Mouse (Mus musculus) layer of hippocampus, adult 8-10 months (tissue): ENCODE results near the gene Setx. TPM values are rescaled to one million over a fixed set of nuclear protein-coding genes. Genes with fewer than 3 reads are reported as not detected.

ENCODE experiments used
- DNase-seq, 2 experiments: peaks; one replicate each; pipeline ENCODE4 v3.0.0; 2022; ENCODE audit warnings: low spot score in 2 of 2
- total RNA-seq, 4 experiments: library from RNA; stranded (reverse); gene quantifications; 2 replicates each; pipeline ENCODE4 v1.2.4; 2022

The Setx gene
- total RNA-seq, 4 experiments from 2014 or later, result 41.0 to 44.6 (median 42.9) TPM

DNA sequence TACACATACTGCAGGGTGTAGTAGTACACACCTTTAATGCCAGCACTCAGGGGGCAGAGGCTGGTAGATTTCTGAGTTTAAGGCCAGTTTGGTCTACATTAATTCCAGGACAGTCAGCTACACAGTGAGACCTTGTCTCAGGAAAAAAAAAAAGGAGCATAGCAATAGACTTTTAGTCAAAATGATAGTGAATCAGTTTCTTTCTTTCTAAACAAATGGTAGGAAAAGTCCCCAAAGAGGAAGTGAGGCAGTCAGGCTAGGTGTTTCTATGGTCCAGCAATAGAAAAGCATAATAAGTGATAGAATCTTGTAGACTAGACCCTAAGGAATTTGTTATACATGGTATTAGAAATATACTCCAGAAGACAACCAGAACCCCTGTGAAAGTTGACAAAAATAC lies 11.2 kb downstream of the Setx start:
- DNase-seq, result no peak

DNA sequence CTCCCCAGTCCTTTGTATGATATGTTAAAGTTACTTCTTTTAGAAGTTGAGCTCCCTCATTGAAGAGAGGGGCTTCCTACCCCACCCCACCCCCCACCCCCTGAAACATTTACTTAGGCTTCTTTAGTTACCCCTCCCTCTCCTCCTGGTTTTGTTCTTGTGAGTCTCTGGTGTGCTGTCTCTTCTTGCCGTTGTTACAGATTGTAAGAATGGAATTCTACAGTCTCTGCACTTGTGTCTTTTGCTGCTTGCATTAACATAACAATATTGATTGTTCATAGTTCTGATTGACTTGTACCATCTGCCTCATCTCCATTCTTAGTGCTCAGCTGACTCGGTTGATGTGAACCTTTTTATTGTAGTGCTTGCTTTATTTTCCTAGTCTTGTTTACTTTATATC lies 28.0 kb downstream of the Setx start:
- DNase-seq, result no peak

DNA sequence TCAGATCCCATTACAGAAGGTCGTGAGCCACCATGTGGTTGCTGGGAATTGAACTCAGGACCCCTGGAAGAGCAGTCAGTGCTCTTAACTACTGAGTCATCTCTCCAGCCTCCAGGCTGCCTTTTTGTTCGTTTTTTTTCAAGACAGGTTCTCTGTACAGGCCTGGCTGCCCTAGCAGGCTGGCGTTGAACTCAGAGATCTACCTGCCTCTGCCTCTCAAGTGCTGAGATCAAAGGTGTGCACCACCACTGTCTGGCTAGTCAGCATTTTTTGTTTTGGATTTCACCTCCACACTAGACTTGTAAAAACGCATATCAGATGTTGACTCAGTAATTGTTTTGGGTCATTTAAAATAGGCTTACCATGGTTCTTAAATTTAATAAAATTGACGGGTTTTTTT lies 44.1 kb downstream of the Setx start:
- no peak for DNase-seq

DNA sequence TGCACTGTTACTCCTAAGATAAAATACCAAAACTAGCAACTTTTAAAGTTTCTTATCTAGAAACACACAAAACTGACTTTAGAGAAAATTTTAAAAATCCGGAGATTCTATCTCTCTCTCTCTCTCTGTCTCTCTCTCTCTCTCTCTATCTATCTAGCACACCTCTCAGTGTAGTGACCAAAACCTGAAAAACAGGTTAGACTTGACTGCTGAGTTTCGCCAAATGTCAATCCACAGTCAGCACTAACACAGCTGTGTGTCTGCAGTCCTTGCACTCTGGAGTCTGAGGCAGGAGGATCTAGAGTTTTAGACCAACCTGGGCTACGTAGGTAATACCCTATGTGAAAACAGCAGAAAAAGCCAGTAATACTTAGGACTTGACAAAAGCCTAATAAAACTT lies 50.9 kb downstream of the Setx start:
- no peak for DNase-seq

DNA sequence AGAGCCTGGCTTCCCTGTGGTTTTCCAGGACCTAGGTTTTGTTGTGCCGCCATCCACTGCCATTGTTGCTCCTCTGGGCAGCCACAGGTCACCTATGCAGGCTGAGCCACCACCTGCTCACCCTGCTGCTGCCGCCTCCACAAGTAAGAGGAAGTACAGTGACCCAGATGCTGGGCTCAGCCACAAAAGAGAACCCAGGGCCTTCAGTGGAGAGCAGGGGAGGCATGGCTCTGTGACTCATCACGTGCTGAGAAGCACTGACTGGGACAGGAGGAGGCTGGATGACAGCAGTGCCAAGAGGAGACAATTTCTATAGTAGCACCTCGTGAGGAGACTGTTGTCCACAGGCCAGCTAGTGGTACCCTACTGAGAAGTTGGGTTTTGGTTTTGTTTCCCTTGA lies 55.8 kb downstream of the Setx start:
- DNase-seq, result no peak

DNA sequence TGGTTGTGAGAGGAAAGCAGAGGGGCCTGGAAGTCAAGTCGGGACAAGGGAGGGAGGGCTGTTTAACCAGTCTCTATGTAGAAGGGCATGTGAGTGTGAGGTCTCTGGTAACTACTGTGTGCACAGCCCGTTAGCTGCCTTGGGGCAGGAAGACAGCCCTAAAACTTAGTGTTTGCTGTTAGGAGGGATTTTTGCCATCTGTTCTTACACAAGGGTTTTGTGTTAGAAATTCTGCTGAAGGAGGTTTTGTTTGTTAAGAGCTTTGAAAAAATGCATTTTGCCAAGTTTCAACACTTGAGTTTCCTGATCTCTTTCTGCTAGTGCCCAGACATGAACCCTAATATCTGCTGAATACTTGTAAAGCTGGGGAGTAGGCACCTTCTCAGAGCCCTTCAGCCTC lies 57.1 kb downstream of the Setx start:
- DNase-seq, result no peak

DNA sequence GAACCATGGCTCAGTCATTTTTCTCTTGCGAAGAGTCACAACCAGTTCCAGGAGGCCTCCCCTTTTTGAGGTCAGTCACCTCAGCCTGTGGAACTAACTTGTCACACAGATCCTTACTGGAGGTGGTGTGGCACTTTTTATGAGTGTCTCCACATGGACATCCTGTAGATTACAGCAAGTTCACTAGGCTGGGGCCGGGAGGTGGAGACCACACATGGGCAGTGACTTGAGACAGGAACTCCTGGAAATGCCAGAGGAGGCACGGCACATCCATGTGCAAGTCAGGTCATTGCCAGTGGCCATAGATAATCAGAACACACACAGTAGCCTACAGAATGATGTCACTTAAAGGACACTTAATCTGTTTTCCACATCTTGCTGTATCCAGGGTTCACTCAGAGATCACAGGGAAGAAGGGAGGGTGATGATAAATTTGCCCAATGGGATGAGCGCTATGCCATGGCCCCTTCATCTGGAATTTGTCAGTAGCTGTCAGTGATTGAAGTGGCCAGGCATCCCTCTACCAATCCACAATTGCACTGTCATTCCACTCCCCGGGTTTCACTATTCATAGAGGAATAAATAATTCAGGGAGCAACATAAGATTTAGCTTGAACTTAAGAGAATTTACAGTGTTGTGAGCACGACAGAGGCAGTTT lies 59.4 kb downstream of the Setx start:
- DNase-seq, result no peak

DNA sequence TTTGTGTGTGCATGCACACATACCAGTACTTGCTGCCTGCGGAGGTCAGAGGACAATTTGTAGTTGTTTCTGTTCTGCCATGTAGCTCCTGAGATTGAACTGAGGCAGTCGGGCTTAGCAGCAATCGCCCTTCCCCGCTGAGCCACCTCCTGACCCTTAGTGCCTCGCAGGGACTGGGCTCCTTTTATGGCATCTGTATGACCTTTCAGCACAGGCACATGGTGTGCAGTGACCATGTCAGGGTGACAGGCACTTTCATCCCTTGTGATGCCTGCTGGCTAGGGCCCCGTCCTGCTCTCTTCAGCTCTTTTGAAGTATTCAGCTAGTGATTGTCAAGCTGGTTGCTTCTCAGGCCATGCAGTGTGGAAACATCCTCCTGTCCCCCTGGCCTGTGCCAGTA lies 62.2 kb downstream of the Setx start:
- no peak for DNase-seq

DNA sequence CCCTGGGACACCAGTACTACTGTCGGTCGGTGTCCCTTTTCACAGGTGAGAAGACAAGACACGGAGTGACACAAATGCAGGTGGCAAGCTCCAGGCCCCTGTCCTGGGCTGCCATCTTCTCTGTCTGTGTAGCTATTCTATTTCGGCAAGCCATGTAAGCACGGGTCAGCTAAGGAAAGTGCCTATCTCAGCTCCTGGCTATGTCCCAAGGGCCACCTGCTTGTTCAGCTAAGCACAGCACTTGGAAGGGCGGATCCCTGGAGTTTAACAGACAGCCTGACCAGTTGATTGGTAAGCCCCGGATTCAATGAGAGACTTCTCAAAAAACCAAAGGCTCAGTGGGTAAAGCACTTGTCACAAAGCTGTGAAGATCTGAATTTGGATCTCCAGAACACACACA lies 66.4 kb downstream of the Setx start:
- DNase-seq, result no peak

DNA sequence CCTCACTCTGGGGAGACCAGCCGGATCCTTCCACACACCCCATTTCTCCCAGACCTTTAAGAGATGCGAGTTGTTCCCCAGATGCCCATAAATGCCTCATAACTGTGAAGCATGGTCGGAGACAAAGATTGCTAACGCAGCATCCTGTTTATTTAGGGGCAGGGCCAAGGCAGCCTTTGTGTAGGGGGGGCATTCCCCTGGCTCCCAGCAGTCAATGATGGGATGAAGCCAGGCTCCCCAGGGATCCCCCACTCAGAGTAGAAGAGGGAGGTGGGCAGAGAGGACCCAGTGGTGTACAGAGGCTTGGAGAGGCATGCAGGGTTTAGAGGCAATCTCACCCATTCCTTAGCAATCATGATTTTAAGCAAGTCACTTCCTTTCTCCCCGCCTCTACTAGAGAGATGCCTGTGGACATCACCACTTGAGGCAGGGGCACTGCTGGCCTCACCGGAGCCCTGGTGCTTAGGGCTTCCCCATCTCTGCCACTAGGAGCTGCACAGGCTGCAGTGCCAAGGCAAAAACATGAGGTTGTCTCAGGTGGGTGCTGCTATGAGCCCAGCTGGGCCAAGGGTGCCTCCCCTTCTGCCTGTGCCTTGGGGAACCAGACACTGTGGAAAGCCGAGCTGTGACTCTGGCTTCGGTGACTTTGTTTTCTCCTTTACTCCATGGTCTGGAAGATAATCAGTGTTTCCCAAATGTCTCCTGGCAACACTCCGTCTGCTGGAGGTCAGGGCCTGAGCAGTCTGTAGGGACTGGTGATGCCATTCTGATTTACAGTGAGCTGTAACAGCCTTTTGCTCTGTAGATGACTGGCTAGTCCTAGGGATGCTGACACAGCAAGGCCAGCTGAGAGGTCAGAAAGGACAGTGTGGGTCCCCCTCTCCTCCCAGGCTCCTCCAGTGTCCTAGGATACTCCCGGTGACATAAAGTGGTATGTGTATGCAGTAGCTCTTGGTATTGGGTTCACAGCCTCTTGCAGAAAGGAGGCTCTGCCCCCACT lies 67.5 kb downstream of the Setx start:
- DNase-seq, result no peak

DNA sequence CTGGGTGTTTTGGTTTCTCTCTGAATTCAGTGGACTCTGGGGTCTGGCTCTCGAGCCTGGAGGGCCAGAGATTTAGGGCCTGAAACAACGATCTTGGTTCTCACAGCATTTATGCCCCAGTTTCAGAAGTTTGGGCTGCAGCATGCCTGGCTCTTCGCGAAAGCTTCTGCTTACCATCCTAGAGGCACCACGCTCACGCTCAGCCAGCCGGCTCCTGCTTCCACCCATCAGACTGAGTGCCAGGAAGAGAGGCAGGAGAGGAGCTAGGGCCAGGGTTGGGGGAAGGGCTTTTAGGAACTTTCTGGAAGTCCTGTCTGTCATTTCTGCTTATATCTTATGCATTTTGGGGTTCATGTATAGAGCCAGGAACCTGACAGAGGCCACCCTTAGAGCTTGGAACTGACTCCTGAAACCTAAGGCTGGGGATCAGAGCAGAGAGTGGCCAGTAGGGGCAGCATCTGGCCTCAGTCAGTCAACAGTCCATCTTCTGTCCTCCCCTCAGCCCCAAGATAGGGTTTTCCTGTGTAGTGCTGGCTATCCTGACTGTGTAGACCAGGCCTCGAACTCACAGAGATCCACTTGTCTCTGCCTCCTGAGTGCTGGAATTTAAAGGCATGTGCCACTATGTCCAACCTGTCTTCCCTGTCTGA lies 68.8 kb downstream of the Setx start:
- DNase-seq, result no peak

DNA sequence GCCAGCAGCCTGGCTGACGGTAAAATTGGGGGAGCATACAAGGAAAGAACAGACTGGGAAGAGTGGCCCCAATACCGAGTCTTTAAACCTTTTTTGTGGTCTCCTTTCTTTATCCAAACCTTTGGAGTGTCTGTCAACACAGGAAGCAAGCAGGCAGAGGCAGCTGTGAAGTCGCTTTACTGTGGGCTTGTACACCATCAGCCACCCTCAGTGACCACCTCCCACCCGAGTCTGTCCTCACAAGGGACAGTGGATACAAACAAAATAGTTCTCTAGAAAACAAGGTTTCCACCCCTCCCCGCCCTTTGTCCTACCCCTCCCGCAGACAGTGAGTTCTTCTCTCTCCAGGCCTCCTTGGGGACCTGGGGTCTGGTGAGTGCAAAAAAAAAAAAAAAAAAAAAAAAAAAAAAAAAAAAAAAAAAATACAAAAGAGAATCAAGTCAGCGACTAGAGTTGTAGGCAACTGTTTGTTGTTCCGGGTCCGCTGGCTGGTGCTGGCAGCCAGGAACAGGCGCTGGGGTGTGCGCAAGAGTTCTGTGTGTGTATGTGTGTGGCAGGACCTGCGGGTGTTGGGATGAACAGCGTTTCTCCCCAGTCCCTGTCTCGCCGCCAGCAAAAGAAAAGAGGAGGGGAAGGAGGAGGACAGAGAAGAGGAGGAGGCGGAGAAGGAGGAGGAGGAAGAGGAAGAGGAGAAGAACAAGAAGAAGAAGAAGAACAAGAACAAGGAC lies 70.0 kb downstream of the Setx start:
- DNase-seq, result no peak

DNA sequence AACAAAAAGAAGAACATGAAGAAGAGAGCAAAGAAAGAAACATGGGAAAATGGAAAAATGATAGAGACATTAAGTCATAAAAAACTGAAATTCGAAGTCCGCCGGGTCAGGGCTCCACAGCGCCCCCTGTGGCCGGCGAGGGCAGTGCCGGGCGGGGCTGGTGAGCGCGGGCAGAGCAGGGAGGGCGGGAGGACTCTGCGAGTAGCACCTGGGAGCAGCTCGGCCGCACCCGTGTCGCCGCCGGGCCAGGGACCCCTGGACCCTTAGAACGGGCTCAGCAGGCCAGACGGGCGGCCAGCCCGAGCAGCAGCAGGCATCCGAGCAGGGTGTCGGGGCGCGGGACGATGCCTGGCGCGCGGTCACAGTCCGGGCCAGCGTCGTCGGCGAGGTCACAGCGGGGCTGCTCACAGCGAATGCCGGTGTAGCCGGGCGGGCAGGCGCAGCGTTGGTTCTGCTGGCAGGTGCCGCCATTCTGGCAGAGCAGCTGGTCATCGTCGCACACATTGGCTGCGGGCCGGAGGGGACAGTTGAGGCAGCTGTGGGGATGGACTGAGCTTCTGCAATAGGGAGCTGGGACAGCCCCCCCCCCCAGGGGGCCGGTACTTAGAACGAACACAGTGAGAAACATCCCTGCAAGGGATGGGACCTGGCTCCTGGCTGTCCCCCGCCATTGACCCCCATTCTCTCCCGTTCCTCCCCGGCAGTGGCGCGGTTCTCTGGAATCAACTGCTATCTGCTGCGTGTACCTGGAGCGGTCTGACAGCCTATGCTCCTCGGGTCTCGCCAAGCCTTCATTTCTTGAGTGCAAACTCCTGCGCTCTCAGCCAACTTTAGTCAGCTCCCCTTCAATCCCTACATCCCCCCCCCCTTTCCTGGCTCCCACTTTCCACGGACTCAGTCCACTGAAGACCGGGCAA lies 70.8 kb downstream of the Setx start:
- peak in 1 of 2 experiments; percentile 56 for DNase-seq

DNA sequence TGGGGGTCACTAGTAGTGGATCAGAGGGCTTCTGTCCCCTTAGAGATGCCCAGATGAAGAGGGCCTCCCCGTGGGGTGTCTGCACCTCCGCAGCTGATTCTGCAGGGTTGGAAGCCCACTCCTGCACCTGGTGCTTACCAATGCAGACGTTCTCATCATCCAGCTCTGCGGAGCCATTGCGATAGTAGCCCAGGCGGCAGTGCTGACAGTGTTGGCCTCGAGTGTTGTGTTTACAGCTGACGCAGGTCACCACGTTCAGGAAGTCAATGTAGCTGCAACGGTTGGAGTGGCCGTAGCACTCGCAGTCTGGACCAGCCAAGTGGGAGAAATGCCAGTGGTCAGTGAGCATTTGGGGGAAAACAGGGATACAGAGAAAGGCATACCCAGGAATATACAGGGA lies 72.9 kb downstream of the Setx start:
- no peak for DNase-seq

DNA sequence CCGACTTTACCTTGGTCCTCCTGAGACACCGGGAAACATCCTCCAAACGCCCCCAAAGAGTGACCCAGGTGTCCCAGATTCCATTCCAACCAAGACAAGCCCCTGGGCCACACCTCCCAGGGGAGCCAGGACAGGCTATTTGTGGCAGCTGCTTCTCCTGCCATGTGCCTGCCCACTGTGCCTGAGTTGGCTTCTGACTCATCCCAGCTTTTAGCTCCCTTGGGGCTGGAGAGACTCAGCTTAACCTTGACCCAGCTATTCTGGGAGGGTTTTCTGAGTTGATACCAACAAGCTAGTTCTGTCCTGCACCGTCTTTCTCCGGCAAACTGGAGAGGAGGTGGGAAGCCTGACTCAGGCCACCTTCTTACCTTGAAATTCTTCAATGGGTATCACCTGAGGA lies 74.5 kb downstream of the Setx start:
- no peak for DNase-seq

DNA sequence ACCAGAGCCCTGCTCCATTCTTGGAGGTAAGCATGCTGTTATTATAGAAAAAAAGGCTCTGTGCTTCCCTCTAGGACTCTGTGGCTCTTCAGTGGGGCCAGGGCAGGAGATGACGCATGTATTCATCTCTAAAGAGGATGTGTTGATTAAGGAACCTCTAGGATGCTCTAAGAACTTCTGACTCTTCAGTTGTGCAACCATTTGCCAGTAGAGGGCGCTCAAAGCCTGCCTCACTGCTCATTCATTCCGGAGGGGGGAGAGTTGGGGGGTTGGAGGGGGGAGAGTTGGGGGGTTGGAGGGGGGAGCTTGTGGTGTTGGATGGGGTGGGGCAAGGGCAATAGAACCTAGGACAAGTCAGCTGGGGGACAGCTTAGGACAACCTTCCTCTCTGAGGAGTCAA lies 75.9 kb downstream of the Setx start:
- peak in 1 of 2 experiments; percentile 36 for DNase-seq

DNA sequence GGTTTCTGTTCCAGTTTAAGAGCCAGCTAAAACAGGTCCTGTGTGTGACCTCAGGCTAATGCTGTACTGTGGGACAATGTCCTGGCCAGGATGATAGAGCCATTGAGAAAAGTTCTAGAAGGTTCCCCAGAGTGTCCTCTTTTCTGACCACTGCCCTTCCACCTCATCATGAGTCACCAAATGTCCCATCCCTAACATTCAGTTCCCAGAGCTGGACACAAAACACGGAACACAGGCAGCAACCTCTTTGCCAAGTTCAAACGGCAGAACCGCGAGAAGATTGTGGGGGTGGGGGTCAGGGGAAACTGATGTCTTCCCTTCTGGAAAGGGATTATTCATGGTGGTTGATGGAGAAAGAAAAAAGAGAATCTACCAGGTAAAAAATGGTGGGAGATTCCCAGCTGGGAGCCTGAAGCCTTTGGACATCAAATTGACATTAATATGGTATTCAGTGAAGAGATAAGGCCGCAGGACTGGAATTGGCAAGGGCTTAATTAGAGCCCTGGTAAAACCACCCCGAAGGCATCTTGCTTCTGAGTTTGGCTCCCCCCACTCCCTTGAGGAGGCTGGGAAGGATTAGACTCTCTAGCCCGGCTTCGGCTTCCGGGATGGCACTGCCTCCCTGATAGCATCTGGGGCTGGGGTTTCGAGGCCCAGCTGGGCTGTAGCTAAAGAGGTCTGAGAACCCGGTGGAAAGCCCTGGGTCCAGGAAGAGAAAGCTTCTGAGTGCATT lies 77.4 kb downstream of the Setx start:
- DNase-seq, result no peak

DNA sequence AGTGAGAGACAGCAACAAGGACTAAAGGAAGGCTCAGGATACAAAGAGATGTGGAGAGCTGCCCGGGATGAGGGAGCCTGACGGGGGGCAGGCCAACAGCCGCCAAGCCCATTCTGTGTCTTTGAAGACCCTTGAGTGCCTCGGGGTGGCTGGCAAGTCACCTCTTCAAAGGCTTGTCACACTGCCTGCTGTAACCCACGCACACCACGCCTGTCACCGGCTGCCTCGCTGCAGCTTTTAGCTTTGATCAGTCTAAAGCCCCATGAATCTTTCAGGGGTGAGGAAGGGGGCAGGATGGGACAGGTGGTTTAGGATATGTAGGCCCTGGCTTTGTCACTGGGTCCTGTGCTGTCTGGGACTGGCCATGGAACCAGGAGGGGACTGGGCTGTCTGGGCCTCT lies 82.2 kb downstream of the Setx start:
- no peak for DNase-seq

DNA sequence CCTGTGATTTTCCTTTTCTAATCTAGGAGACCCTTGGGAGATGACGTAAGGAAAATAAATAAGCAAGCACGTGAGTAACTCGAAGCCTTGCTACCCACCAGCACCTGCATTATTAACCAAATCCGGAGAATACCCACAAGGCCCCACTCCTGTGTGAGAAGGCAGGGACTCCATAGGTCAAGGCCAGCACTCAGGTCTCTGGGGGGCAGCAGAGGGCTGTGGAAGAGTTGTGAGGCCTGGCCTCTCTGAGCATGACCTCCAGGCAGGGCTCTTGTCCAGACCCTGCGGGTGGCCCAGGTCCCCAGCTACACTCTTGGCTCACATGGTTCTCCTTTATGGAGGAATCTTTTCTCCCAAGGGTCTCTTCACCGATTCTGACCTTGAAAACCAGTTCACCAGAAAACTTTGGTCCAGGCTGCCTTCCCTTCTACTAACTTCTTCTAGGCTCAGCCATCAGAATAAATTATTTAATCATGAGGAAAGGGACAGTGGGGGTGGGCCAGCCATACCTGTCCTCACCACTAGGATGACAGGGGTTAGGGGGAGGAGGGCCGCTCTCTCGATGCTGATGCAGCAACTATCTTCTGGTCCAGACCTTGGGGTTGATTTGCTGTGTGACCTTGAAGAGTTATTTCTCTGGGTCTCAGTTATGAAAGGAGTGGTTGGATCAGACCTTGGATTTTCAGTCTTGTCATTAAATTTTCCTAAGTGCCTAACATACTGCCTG lies 92.5 kb downstream of the Setx start:
- DNase-seq, result peak in 1 of 2 experiments; percentile 50
